Mouse (Mus musculus): ENCODE measurements around the gene Trim44. TPM values are rescaled to one million over a fixed set of nuclear protein-coding genes. Genes with fewer than 3 reads are reported as not detected.

The Trim44 gene
- total and polyA plus RNA-seq, 2 experiments from 2014 or later: 50.6 to 114 TPM

DNA sequence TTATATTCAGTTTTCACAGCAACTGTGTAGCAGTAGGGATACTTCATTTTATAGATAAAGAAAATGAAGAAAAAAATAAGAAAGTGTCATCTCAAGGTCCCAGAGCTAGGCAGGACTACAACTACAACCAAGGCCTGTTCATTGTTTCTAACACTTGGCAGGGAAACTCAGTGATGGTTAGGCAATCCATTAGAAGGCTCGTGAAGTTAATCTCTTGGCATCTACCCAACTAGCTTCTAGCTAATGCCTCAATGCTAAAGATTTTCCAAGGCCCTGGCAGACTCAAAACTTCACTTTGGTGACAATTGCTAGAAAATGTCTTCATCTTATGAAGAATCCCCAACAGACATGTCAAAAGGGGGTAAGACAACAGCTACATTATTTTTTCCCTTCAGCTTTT lies 93.0 kb downstream of the Trim44 start:
- Histone ChIP-seq H3K4me2 (ENCODE audit: low read depth, low read length, poor library complexity, severe bottlenecking) (no peak overlapping the region), H3K4me3 (ENCODE audit: low read depth, low read length) (no peak overlapping the region), H3K27ac (ENCODE audit: low read depth, low read length) (no peak overlapping the region), H3K36me3 (ENCODE audit: insufficient read depth, low read length) (no peaks in the 10 kb centered on the region), H3K9ac (replicated peaks; ENCODE audit: low read length, poor library complexity, severe bottlenecking) (no peak overlapping the region), H3K9me3 (ENCODE audit: low read length) (no peaks in the 10 kb centered on the region), H3K4me1 (ENCODE audit: insufficient read depth, low read length) (no peaks in the 10 kb centered on the region), H3K27me3 (ENCODE audit: insufficient read depth, low read length) (no peaks in the 10 kb centered on the region)
- no peak for ATAC-seq (ENCODE audit: low FRiP score)
- 31% methylated on average over 1 of the region's 1 CpGs for WGBS
- DNase-seq (ENCODE audit: low spot score): no peak
- no peak for TF ChIP-seq CTCF (IDR thresholded peaks at IDR 0.05)

GRCm38 (mm10) chr2:102314068-102314467 lies 93.6 kb downstream of the Trim44 start:
- Histone ChIP-seq H3K27ac (ENCODE audit: low read depth, low read length) (no peak overlapping the region), H3K4me2 (ENCODE audit: low read depth, low read length, poor library complexity, severe bottlenecking) (no peak overlapping the region), H3K27me3 (ENCODE audit: insufficient read depth, low read length) (no peaks in the 10 kb centered on the region), H3K9ac (replicated peaks; ENCODE audit: low read length, poor library complexity, severe bottlenecking) (no peak overlapping the region), H3K36me3 (ENCODE audit: insufficient read depth, low read length) (no peaks in the 10 kb centered on the region), H3K4me3 (ENCODE audit: low read depth, low read length) (no peak overlapping the region), H3K4me1 (ENCODE audit: insufficient read depth, low read length) (no peaks in the 10 kb centered on the region), H3K9me3 (ENCODE audit: low read length) (no peaks in the 10 kb centered on the region)
- no peak for ATAC-seq (ENCODE audit: low FRiP score)
- no peak for DNase-seq (ENCODE audit: low spot score)
- TF ChIP-seq CTCF (IDR thresholded peaks at IDR 0.05): no peak
- WGBS: 91% methylated on average over 2 of the region's 2 CpGs

GRCm38 (mm10) chr2:102312903-102313302 lies 94.7 kb downstream of the Trim44 start:
- 98% methylated on average over 1 of the region's 1 CpGs for WGBS
- ATAC-seq (ENCODE audit: low FRiP score) (no peak), DNase-seq (ENCODE audit: low spot score) (no peak)
- H3K27me3 ChIP-seq (ENCODE audit: insufficient read depth, low read length): no peaks in the 10 kb centered on the region
- H3K27ac ChIP-seq (ENCODE audit: low read depth, low read length): no peak overlapping the region
- no peaks in the 10 kb centered on the region for H3K4me1 ChIP-seq (ENCODE audit: insufficient read depth, low read length)
- TF ChIP-seq CTCF (IDR thresholded peaks at IDR 0.05): no peak
- no peak overlapping the region for H3K4me2 ChIP-seq (ENCODE audit: low read depth, low read length, poor library complexity, severe bottlenecking)
- H3K9me3 ChIP-seq (ENCODE audit: low read length): no peaks in the 10 kb centered on the region
- no peak overlapping the region for H3K4me3 ChIP-seq (ENCODE audit: low read depth, low read length)
- H3K9ac ChIP-seq (replicated peaks; ENCODE audit: low read length, poor library complexity, severe bottlenecking): no peak overlapping the region
- no peaks in the 10 kb centered on the region for H3K36me3 ChIP-seq (ENCODE audit: insufficient read depth, low read length)

GRCm38 (mm10) chr2:102303274-102303673 lies 104.4 kb downstream of the Trim44 start:
- Histone ChIP-seq H3K4me3 (ENCODE audit: low read depth, low read length) (no peak overlapping the region), H3K27me3 (ENCODE audit: insufficient read depth, low read length) (no peaks in the 10 kb centered on the region), H3K27ac (ENCODE audit: low read depth, low read length) (no peak overlapping the region), H3K9ac (replicated peaks; ENCODE audit: low read length, poor library complexity, severe bottlenecking) (no peak overlapping the region), H3K4me1 (ENCODE audit: insufficient read depth, low read length) (no peaks in the 10 kb centered on the region), H3K9me3 (ENCODE audit: low read length) (no peaks in the 10 kb centered on the region), H3K4me2 (ENCODE audit: low read depth, low read length, poor library complexity, severe bottlenecking) (no peak overlapping the region), H3K36me3 (ENCODE audit: insufficient read depth, low read length) (peaks cover 10% of the 10 kb centered on the region; the same call in 1 of the 2 replicates)
- 83% methylated on average over 2 of the region's 2 CpGs for WGBS
- TF ChIP-seq CTCF (IDR thresholded peaks at IDR 0.05): no peak
- DNase-seq (ENCODE audit: low spot score) (no peak), ATAC-seq (ENCODE audit: low FRiP score) (no peak)

DNA sequence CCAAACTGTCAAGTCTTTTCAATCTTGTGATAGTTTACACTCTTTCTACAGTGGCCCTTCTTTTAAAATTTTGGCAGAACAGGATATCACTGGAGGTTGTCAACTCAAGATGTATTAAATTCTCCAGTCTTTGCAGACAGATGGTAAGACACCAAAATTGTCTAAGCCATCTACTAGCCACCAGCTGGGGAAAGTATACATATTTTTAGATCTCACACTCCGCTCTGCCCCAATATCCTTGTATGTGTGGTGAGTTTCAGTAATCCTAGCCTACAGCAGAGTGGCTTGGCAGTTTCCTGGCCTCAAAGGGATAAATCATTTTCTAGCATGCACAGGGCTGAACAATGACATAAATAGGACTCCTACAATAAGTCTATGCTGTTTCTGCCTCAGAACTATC lies 105.1 kb downstream of the Trim44 start:
- H3K4me3 ChIP-seq (ENCODE audit: low read depth, low read length): no peak overlapping the region
- no peaks in the 10 kb centered on the region for H3K4me1 ChIP-seq (ENCODE audit: insufficient read depth, low read length)
- no peak for DNase-seq (ENCODE audit: low spot score)
- H3K4me2 ChIP-seq (ENCODE audit: low read depth, low read length, poor library complexity, severe bottlenecking): no peak overlapping the region
- 89% methylated on average over 1 of the region's 1 CpGs for WGBS
- TF ChIP-seq CTCF (IDR thresholded peaks at IDR 0.05): no peak
- no peaks in the 10 kb centered on the region for H3K27me3 ChIP-seq (ENCODE audit: insufficient read depth, low read length)
- no peaks in the 10 kb centered on the region for H3K9me3 ChIP-seq (ENCODE audit: low read length)
- H3K36me3 ChIP-seq (ENCODE audit: insufficient read depth, low read length): peaks cover 10% of the 10 kb centered on the region; the same call in 1 of the 2 replicates
- H3K27ac ChIP-seq (ENCODE audit: low read depth, low read length): no peak overlapping the region
- H3K9ac ChIP-seq (replicated peaks; ENCODE audit: low read length, poor library complexity, severe bottlenecking): no peak overlapping the region
- no peak for ATAC-seq (ENCODE audit: low FRiP score)

GRCm38 (mm10) chr2:102294827-102295270 lies 112.8 kb downstream of the Trim44 start:
- TF ChIP-seq CTCF (IDR thresholded peaks at IDR 0.05): no peak
- no peaks in the 10 kb centered on the region for H3K36me3 ChIP-seq (ENCODE audit: insufficient read depth, low read length)
- no peaks in the 10 kb centered on the region for H3K4me1 ChIP-seq (ENCODE audit: insufficient read depth, low read length)
- DNase-seq (ENCODE audit: low spot score): no peak
- no peak overlapping the region for H3K9ac ChIP-seq (replicated peaks; ENCODE audit: low read length, poor library complexity, severe bottlenecking)
- H3K4me3 ChIP-seq (ENCODE audit: low read depth, low read length): no peak overlapping the region
- 23% methylated on average over 6 of the region's 6 CpGs for WGBS
- H3K4me2 ChIP-seq (ENCODE audit: low read depth, low read length, poor library complexity, severe bottlenecking): no peak overlapping the region
- ATAC-seq (ENCODE audit: low FRiP score): no peak
- H3K27me3 ChIP-seq (ENCODE audit: insufficient read depth, low read length): no peaks in the 10 kb centered on the region
- H3K9me3 ChIP-seq (ENCODE audit: low read length): no peaks in the 10 kb centered on the region
- no peak overlapping the region for H3K27ac ChIP-seq (ENCODE audit: low read depth, low read length)

Measured in midbrain, postnatal 0 days (tissue).